ENCODE assay signal across 27 mouse cellular contexts in genomic region chr13:25108353-25108752, GRCm38 (mm10). TPM values are rescaled to one million over a fixed set of nuclear protein-coding genes. Genes with fewer than 3 reads are reported as not detected.
"Had no signal": no experiment of that assay in that cellular context is flagged by ENCODE, and none has a peak within 500 bp of the region (broad histone marks: within the 10 kb centered on the region; RNA-seq: fewer than 3 reads in every experiment).

No protein-coding gene starts in this region.

- H3K27me3 ChIP-seq: embryonic facial prominence, embryonic 12.5 days; embryonic facial prominence, embryonic 13.5 days; embryonic facial prominence, embryonic 15.5 days; forebrain, embryonic 12.5 days; forebrain, embryonic 13.5 days; forebrain, embryonic 15.5 days had no signal

- ATAC-seq: forebrain, embryonic 13.5 days; forebrain, embryonic 14.5 days; forebrain, embryonic 15.5 days; forebrain, postnatal 0 days had no signal

- H3K4me1 ChIP-seq: embryonic facial prominence, embryonic 12.5 days; embryonic facial prominence, embryonic 15.5 days; forebrain, embryonic 10.5 days; forebrain, embryonic 12.5 days; forebrain, embryonic 13.5 days; forebrain, embryonic 15.5 days had no signal

- H3K4me2 ChIP-seq: embryonic facial prominence, embryonic 12.5 days; embryonic facial prominence, embryonic 13.5 days; embryonic facial prominence, embryonic 15.5 days; forebrain, embryonic 12.5 days; forebrain, embryonic 13.5 days; forebrain, embryonic 15.5 days had no signal

- H3K4me3 ChIP-seq: embryonic facial prominence, embryonic 10.5 days; embryonic facial prominence, embryonic 12.5 days; embryonic facial prominence, embryonic 13.5 days; embryonic facial prominence, embryonic 15.5 days; erythroblast, embryonic 14.5 days; forebrain, embryonic 10.5 days; forebrain, embryonic 12.5 days; forebrain, embryonic 13.5 days; forebrain, embryonic 15.5 days; gastrocnemius, adult 2 months; heart, adult 2 months had no signal

- H3K27ac ChIP-seq: embryonic facial prominence, embryonic 10.5 days; embryonic facial prominence, embryonic 12.5 days; embryonic facial prominence, embryonic 13.5 days; embryonic facial prominence, embryonic 15.5 days; forebrain, embryonic 10.5 days; forebrain, embryonic 12.5 days; forebrain, embryonic 13.5 days; forebrain, embryonic 15.5 days; gastrocnemius, adult 2 months; heart, adult 2 months had no signal

- H3K9ac ChIP-seq: embryonic facial prominence, embryonic 12.5 days; embryonic facial prominence, embryonic 13.5 days; embryonic facial prominence, embryonic 15.5 days; forebrain, embryonic 12.5 days; forebrain, embryonic 13.5 days; forebrain, embryonic 15.5 days; forebrain, postnatal 0 days had no signal

- DNase-seq: cerebellum, adult 2 months; cerebellum, adult 8-10 months; cerebellum, adult 9-10 months; cerebellum, adult 9-11 months; cerebellum, postnatal 10 days; cerebellum, postnatal 14 days; cerebellum, postnatal 25 days; cerebellum, postnatal 36 days; embryo, embryonic 11 days; forebrain, postnatal 0 days; gastrocnemius, adult 2 months; gastrocnemius, postnatal 10 days; gastrocnemius, postnatal 14 days; gastrocnemius, postnatal 25 days; gastrocnemius, postnatal 36 days; heart, adult 18-20 months; heart, adult 2 months had no signal

- H3K9me3 ChIP-seq: embryonic facial prominence, embryonic 10.5 days; embryonic facial prominence, embryonic 12.5 days; embryonic facial prominence, embryonic 13.5 days; embryonic facial prominence, embryonic 15.5 days; forebrain, embryonic 10.5 days; forebrain, embryonic 12.5 days; forebrain, embryonic 13.5 days; forebrain, embryonic 15.5 days had no signal

- H3K36me3 ChIP-seq: embryonic facial prominence, embryonic 10.5 days; embryonic facial prominence, embryonic 12.5 days; embryonic facial prominence, embryonic 13.5 days; embryonic facial prominence, embryonic 15.5 days; forebrain, embryonic 10.5 days; forebrain, embryonic 12.5 days; forebrain, embryonic 15.5 days had no signal

RNA-seq across cellular contexts. Expression of gene Dcdc2a, which starts 52.5 kb away (rescaled TPM):
- polyA plus RNA-seq: erythroblast, embryonic 14.5 days had no signal
